Mouse (Mus musculus) MEL (cell line): Measurements from ENCODE around the gene Hgf. TPM values are rescaled to one million over a fixed set of nuclear protein-coding genes. Genes with fewer than 3 reads are reported as not detected.

ENCODE experiments used
- DNase-seq: peaks from one replicate; pipeline ENCODE4 v3.0.0; 2011; ENCODE audit warnings: low read depth, low spot score
- H3K27ac ChIP-seq: 2 replicates; pipeline ENCODE4 v1.5.1; 2012; ENCODE audit warnings: low read depth, mild to moderate bottlenecking, control low read depth, low read length, moderate library complexity; ENCODE audit not compliant: control insufficient read depth
- H3K27me3 ChIP-seq, 2 experiments: fragments of 150-350 bp in 1 of 2; sonication (generic) in 1 of 2; 2 replicates each; pipeline ENCODE4 v1.6.1; 2012; ENCODE audit warnings: low read length in 2 of 2, mild to moderate bottlenecking in 2 of 2, improper control_type of control experiment in 1 of 2, moderate library complexity in 1 of 2; ENCODE audit not compliant: insufficient read depth in 2 of 2, control insufficient read depth in 1 of 2
- H3K36me3 ChIP-seq, 2 experiments: 2 replicates each; pipeline ENCODE4 v1.6.1; 2012 to 2014; ENCODE audit warnings: low read length in 2 of 2, improper control_type of control experiment in 1 of 2, inconsistent platforms in 1 of 2, mild to moderate bottlenecking in 1 of 2; ENCODE audit not compliant: insufficient read depth in 2 of 2, control insufficient read depth in 1 of 2
- H3K4me1 ChIP-seq, 2 experiments: fragments of 150-350 bp in 1 of 2; sonication (generic) in 1 of 2; 2 replicates each; pipeline ENCODE4 v1.6.1; 2012; ENCODE audit warnings: low read length in 2 of 2, improper control_type of control experiment in 1 of 2, mild to moderate bottlenecking in 1 of 2; ENCODE audit not compliant: insufficient read depth in 2 of 2, control insufficient read depth in 1 of 2
- H3K4me3 ChIP-seq, 2 experiments: fragments of 150-350 bp in 1 of 2; sonication (generic) in 1 of 2; 2 replicates each; pipeline ENCODE4 v1.5.1; 2012; ENCODE audit warnings: low read depth in 2 of 2, low read length in 2 of 2, mild to moderate bottlenecking in 2 of 2, moderate library complexity in 2 of 2, control low read depth in 1 of 2, improper control_type of control experiment in 1 of 2; ENCODE audit not compliant: control insufficient read depth in 1 of 2, insufficient read depth in 1 of 2
- H3K79me2 ChIP-seq: 2 replicates; pipeline ENCODE4 v1.6.1; 2012; ENCODE audit warnings: mild to moderate bottlenecking, low read length, moderate library complexity; ENCODE audit not compliant: control insufficient read depth, poor library complexity, insufficient read depth
- H3K9ac ChIP-seq: 2 replicates; pipeline ENCODE4 v1.6.1; 2012; ENCODE audit warnings: low read depth, mild to moderate bottlenecking, control low read depth, low read length, moderate library complexity; ENCODE audit not compliant: control insufficient read depth, poor library complexity, severe bottlenecking
- H3K9me3 ChIP-seq: fragments of 150-350 bp; sonication (generic); replicated peaks from 2 replicates; pipeline ENCODE4 v1.6.1; 2012; ENCODE audit warnings: mild to moderate bottlenecking, low read length, improper control_type of control experiment, moderate library complexity; ENCODE audit not compliant: insufficient read depth
- EP300 ChIP-seq, 2 experiments: IDR thresholded peaks; 2 replicates each; pipeline ENCODE4 v1.6.1; 2011; ENCODE audit warnings: improper control_type of control experiment in 2 of 2, low read length in 2 of 2, low read depth in 1 of 2, mild to moderate bottlenecking in 1 of 2
- ETS1 ChIP-seq: IDR thresholded peaks from 2 replicates; pipeline ENCODE4 v1.6.1; 2012; ENCODE audit warnings: low read depth, mild to moderate bottlenecking, inconsistent platforms, low read length, improper control_type of control experiment, moderate library complexity
- GATA1 ChIP-seq: IDR thresholded peaks from 2 replicates; pipeline ENCODE4 v1.6.1; 2011; ENCODE audit warnings: low read depth, low read length, improper control_type of control experiment
- SMC3 ChIP-seq: IDR thresholded peaks from 2 replicates; pipeline ENCODE4 v1.6.1; 2011; ENCODE audit warnings: low read depth, low read length, improper control_type of control experiment
- TCF12 ChIP-seq: IDR thresholded peaks from 2 replicates; pipeline ENCODE4 v1.6.1; 2014; ENCODE audit warnings: low read depth, mild to moderate bottlenecking, inconsistent platforms, low read length, improper control_type of control experiment, moderate library complexity
- ZNF384 ChIP-seq: IDR thresholded peaks from 2 replicates; pipeline ENCODE4 v1.6.1; 2012; ENCODE audit warnings: low read depth, mild to moderate bottlenecking, inconsistent platforms, low read length, improper control_type of control experiment
- polyA plus RNA-seq, 2 experiments: library from polyadenylated mRNA; stranded (reverse) in 1 of 2; unstranded in 1 of 2; fragments of >175 nt in 1 of 2; fragments of >200 nt in 1 of 2; gene quantifications; 2 replicates each; pipeline versions ENCODE4 v1.2.1 to v1.2.4; 2012; ENCODE audit warnings: low replicate concordance in 2 of 2, low read depth in 1 of 2; ENCODE audit not compliant: insufficient read length in 2 of 2, insufficient read depth in 1 of 2, missing spikeins in 1 of 2
- total RNA-seq: library from RNA; depleted of rRNA; stranded (reverse); fragments of 300-350 nt; gene quantifications from 2 replicates; pipeline ENCODE4 v1.2.3, GENCODE M21; 2012; rRNA removed

Gene Hgf
- total and polyA plus RNA-seq, 3 experiments: not detected

GRCm38 (mm10) chr5:16654022-16654421, 100.7 kb downstream of the Hgf start:
- no peak overlapping the region for H3K4me3 ChIP-seq
- H3K27me3 ChIP-seq: no peaks in the 10 kb centered on the region
- no peaks in the 10 kb centered on the region for H3K4me1 ChIP-seq
- DNase-seq: peak; percentile 5
- 0 out of 4 replicates have a peak, but pooled peaks cover 0 to 2% of the 10 kb centered on the region in 2 experiments for H3K36me3 ChIP-seq
- TF ChIP-seq ETS1 (peak; percentile 42), SMC3 (no peak), GATA1 (peak; percentile 59; the same call in 1 of the 2 replicates), EP300 (IDR thresholded peaks at IDR 0.05; ENCODE audit: low read depth in 1 of 2, low read length in 2 of 2) (peak in 1 of 2 experiments; percentile 50; a peak in 1 of 4 replicates), TCF12 (peak; percentile 72; the same call in 1 of the 2 replicates), ZNF384 (no peak)
- H3K9me3 ChIP-seq: no peaks in the 10 kb centered on the region
- H3K79me2 ChIP-seq: no peaks in the 10 kb centered on the region
- no peak overlapping the region for H3K27ac ChIP-seq
- no peak overlapping the region for H3K9ac ChIP-seq

Other genes starting within 250 kb of the Hgf start
- not detected in 2 replicates for gene Gm28710, start 238.3 kb downstream of the Hgf start, total RNA-seq
- not detected for gene Gm28710, start 238.3 kb downstream of the Hgf start, polyA plus RNA-seq